Mouse (Mus musculus) lung, adult 2 months (tissue): ENCODE measurements around the gene Gpld1.

ENCODE experiments used
- CTCF ChIP-seq: fragments of 200-500 bp; IDR thresholded peaks from 2 replicates; pipeline ENCODE4 v1.5.1; 2011; ENCODE audit warnings: mild to moderate bottlenecking, low read length, control low read depth; ENCODE audit not compliant: insufficient read depth
- POLR2A ChIP-seq: fragments of 200-500 bp; IDR thresholded peaks from 2 replicates; pipeline ENCODE4 v1.6.1; 2011; ENCODE audit warnings: low read depth, mild to moderate bottlenecking, control low read depth, low read length, borderline replicate concordance; ENCODE audit errors: extremely low read depth

DNA sequence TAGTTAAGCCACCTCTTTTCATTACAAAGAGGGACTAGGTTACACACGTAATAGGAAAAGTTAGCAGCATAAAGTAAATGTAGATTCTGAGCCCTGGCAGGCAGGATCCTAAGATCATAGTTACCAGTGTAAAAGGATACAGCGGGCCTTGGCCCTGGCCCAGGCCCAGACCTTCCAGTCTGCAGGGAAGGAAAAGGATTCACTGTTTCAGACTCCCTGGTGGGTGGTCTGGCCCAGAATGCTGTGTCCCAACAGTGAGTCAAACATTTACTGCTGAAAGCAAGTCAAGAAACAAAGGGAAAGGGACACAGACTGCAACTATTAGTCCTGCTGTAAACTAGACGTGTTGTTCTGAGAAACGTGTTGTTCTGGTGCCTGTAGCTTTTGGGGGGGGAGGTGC lies 2.6 kb downstream of the Gpld1 start:
- no peak for TF ChIP-seq POLR2A
- no peak for TF ChIP-seq CTCF
